Mouse (Mus musculus) stomach, postnatal 0 days (tissue): ENCODE data around the gene Hoxa13. TPM values are rescaled to one million over a fixed set of nuclear protein-coding genes. Genes with fewer than 3 reads are reported as not detected.

Experiments
- ATAC-seq: fragments of 200-750 bp; cut with Nextera tagmentation; 2 replicates; pipeline ENCODE4 v1.8.0; 2017; ENCODE audit not compliant: low FRiP score, low TSS enrichment
- DNase-seq: peaks from one replicate; pipeline ENCODE4 v3.0.0-alpha.2; 2016; ENCODE audit warnings: low spot score
- H3K27ac ChIP-seq: fragments of 300-500 bp; sonication (generic); replicated peaks from 2 replicates; pipeline ENCODE4 v1.5.1; 2014; ENCODE audit warnings: mild to moderate bottlenecking, control low read depth
- H3K27me3 ChIP-seq: fragments of 300-500 bp; sonication (generic); 2 replicates; pipeline ENCODE4 v1.6.1; 2014; ENCODE audit warnings: low read length; ENCODE audit not compliant: control insufficient read depth, insufficient read depth
- H3K36me3 ChIP-seq: fragments of 300-500 bp; sonication (generic); 2 replicates; pipeline ENCODE4 v1.6.1; 2014; ENCODE audit warnings: low read length, mixed read lengths; ENCODE audit not compliant: control insufficient read depth, insufficient read depth
- H3K4me1 ChIP-seq: fragments of 300-500 bp; sonication (generic); replicated peaks from 2 replicates; pipeline ENCODE4 v1.6.1; 2014; ENCODE audit warnings: antibody characterized with exemption; ENCODE audit not compliant: control insufficient read depth, insufficient read depth
- H3K4me2 ChIP-seq: fragments of 300-500 bp; sonication (generic); replicated peaks from 2 replicates; pipeline ENCODE4 v1.6.1; 2014; ENCODE audit warnings: low read depth, mild to moderate bottlenecking, control low read depth, moderate library complexity
- H3K4me3 ChIP-seq: fragments of 300-500 bp; sonication (generic); 2 replicates; pipeline ENCODE4 v1.5.1; 2014; ENCODE audit warnings: low read depth, low read length, control low read depth
- H3K9ac ChIP-seq: fragments of 300-500 bp; sonication (generic); 2 replicates; pipeline ENCODE4 v1.6.1; 2014; ENCODE audit warnings: mild to moderate bottlenecking, low read length, control low read depth, mixed read lengths
- H3K9me3 ChIP-seq: fragments of 300-500 bp; sonication (generic); 2 replicates; pipeline ENCODE4 v1.6.1; 2016; ENCODE audit warnings: low read length; ENCODE audit not compliant: control insufficient read depth
- CTCF ChIP-seq: IDR thresholded peaks from 2 replicates; pipeline ENCODE4 v1.5.1; 2016; ENCODE audit warnings: antibody characterized with exemption, low read depth, mild to moderate bottlenecking, moderate library complexity
- EP300 ChIP-seq: optimal IDR thresholded peaks from 2 replicates; pipeline ENCODE3; 2016; ENCODE audit warnings: antibody characterized with exemption
- WGBS: fragments of 180-500 bp; shearing (Covaris S2); extraction: QIAGEN DNeasy Blood & Tissue Kit; methylation state at CpG from one replicate; pipeline ENCODE4 v1.1.7; 2014; 5-methylcytosine and 5-hydroxymethylcytosine counted together
- polyA plus RNA-seq: library from polyadenylated mRNA; unstranded; fragments of >200 nt; fragmentation: Nextera tagmentation; extraction: Ambion mirVana; gene quantifications from 2 replicates; pipeline ENCODE4 v1.2.1, GENCODE M21; 2015

Gene Hoxa13
- polyA plus RNA-seq, 1 experiment from 2014 or later, result not detected

GRCm38 (mm10) chr6:52249826-52250225, 10.9 kb downstream of the Hoxa13 start:
- WGBS, result 4% methylated on average over 4 of the region's 4 CpGs
- H3K4me1 ChIP-seq, result no peaks in the 10 kb centered on the region
- no peaks in the 10 kb centered on the region for H3K9me3 ChIP-seq
- H3K9ac ChIP-seq, result no peak overlapping the region
- H3K27ac ChIP-seq, result no peak overlapping the region
- no peak for TF ChIP-seq EP300
- TF ChIP-seq CTCF, result no peak
- H3K27me3 ChIP-seq, result peaks cover 37% of the 10 kb centered on the region
- H3K4me2 ChIP-seq, result no peak overlapping the region
- DNase-seq (no peak), ATAC-seq (no peak)
- no peaks in the 10 kb centered on the region for H3K36me3 ChIP-seq
- no peak overlapping the region for H3K4me3 ChIP-seq

GRCm38 (mm10) chr6:52249415-52249738, 11.3 kb downstream of the Hoxa13 start:
- Histone ChIP-seq H3K27me3 (peaks cover 40% of the 10 kb centered on the region), H3K9me3 (no peaks in the 10 kb centered on the region), H3K27ac (no peak overlapping the region), H3K4me2 (no peak overlapping the region), H3K4me3 (no peak overlapping the region), H3K36me3 (no peaks in the 10 kb centered on the region), H3K9ac (no peak overlapping the region), H3K4me1 (no peaks in the 10 kb centered on the region)
- TF ChIP-seq CTCF (no peak), EP300 (no peak)
- WGBS, result 1% methylated on average over 16 of the region's 16 CpGs
- ATAC-seq (no peak), DNase-seq (no peak)

GRCm38 (mm10) chr6:52248638-52249414, 11.9 kb downstream of the Hoxa13 start:
- ATAC-seq (no peak), DNase-seq (no peak)
- H3K4me1 ChIP-seq, result no peaks in the 10 kb centered on the region
- no peak overlapping the region for H3K4me2 ChIP-seq
- no peak overlapping the region for H3K4me3 ChIP-seq
- TF ChIP-seq EP300, result no peak
- TF ChIP-seq CTCF, result no peak
- no peak overlapping the region for H3K9ac ChIP-seq
- no peaks in the 10 kb centered on the region for H3K9me3 ChIP-seq
- H3K36me3 ChIP-seq, result no peaks in the 10 kb centered on the region
- H3K27me3 ChIP-seq, result peaks cover 36% of the 10 kb centered on the region
- H3K27ac ChIP-seq, result no peak overlapping the region
- 3% methylated on average over 27 of the region's 27 CpGs for whole genome bisulfite sequencing

- TF ChIP-seq EP300 (no peak), CTCF (no peak)
- Histone ChIP-seq H3K4me3 (no peak overlapping the region), H3K36me3 (no peaks in the 10 kb centered on the region), H3K27me3 (peaks cover 42% of the 10 kb centered on the region), H3K4me2 (no peak overlapping the region), H3K9ac (no peak overlapping the region), H3K4me1 (no peaks in the 10 kb centered on the region), H3K9me3 (no peaks in the 10 kb centered on the region), H3K27ac (no peak overlapping the region)
- DNase-seq (no peak), ATAC-seq (no peak)
- WGBS, result 3% methylated on average over 23 of the region's 23 CpGs
Observed at GRCm38 (mm10) chr6:52247766-52248637, 12.7 kb downstream of the Hoxa13 start.

- WGBS, result 5% methylated on average over 3 of the region's 3 CpGs
- no peak for DNase-seq
Observed at GRCm38 (mm10) chr6:52246916-52247315, 13.8 kb downstream of the Hoxa13 start.

GRCm38 (mm10) chr6:52246403-52246803, 14.3 kb downstream of the Hoxa13 start:
- no peak overlapping the region for H3K9ac ChIP-seq
- peaks cover 42% of the 10 kb centered on the region for H3K27me3 ChIP-seq
- no peak overlapping the region for H3K4me3 ChIP-seq
- ATAC-seq, result no peak
- H3K27ac ChIP-seq, result no peak overlapping the region
- TF ChIP-seq CTCF (no peak), EP300 (no peak)
- no peak for DNase-seq
- no peaks in the 10 kb centered on the region for H3K4me1 ChIP-seq
- no peaks in the 10 kb centered on the region for H3K9me3 ChIP-seq
- no peak overlapping the region for H3K4me2 ChIP-seq
- 2% methylated on average over 26 of the region's 26 CpGs for WGBS
- H3K36me3 ChIP-seq, result no peaks in the 10 kb centered on the region

More at GRCm38 (mm10) chr6:52246916-52247315, 13.8 kb downstream of the Hoxa13 start:
- ATAC-seq, result no peak
- Histone ChIP-seq H3K4me1 (no peaks in the 10 kb centered on the region), H3K9ac (no peak overlapping the region), H3K9me3 (no peaks in the 10 kb centered on the region), H3K27ac (no peak overlapping the region), H3K36me3 (no peaks in the 10 kb centered on the region), H3K4me2 (no peak overlapping the region), H3K27me3 (peaks cover 45% of the 10 kb centered on the region), H3K4me3 (no peak overlapping the region)
- no peak for TF ChIP-seq EP300
- TF ChIP-seq CTCF, result no peak
